Mouse (Mus musculus) limb, embryonic 13.5 days (tissue): ENCODE measurements at regions not wholly inside any gene's neighbourhood (a gene's known extent, or its start where the extent isn't known, plus 50 kb on each side); places are given as distances from the start of the nearest gene placed in this dataset.

Experiments used
- ATAC-seq: fragments of 200-750 bp; cut with Nextera tagmentation; 2 replicates; pipeline ENCODE4 v1.8.0; 2017; ENCODE audit warnings: low read depth, moderate number of reproducible peaks, moderate TSS enrichment; ENCODE audit not compliant: low FRiP score
- H3K27ac ChIP-seq: fragments of 300-500 bp; sonication (generic); 2 replicates; pipeline ENCODE4 v1.5.1; 2015; ENCODE audit warnings: inconsistent platforms, mild to moderate bottlenecking, moderate library complexity
- H3K27me3 ChIP-seq: fragments of 300-500 bp; sonication (generic); 2 replicates; pipeline ENCODE4 v1.6.1; 2015; ENCODE audit warnings: mild to moderate bottlenecking, inconsistent platforms
- H3K36me3 ChIP-seq: fragments of 300-500 bp; sonication (generic); 2 replicates; pipeline ENCODE4 v1.6.1; 2015; ENCODE audit warnings: inconsistent platforms, mild to moderate bottlenecking, moderate library complexity
- H3K4me1 ChIP-seq: fragments of 300-500 bp; sonication (generic); 2 replicates; pipeline ENCODE4 v1.6.1; 2015; ENCODE audit warnings: inconsistent platforms
- H3K4me2 ChIP-seq: fragments of 300-500 bp; sonication (generic); replicated peaks from 2 replicates; pipeline ENCODE4 v1.6.1; 2015; ENCODE audit warnings: inconsistent platforms, mild to moderate bottlenecking, moderate library complexity
- H3K4me3 ChIP-seq: fragments of 300-500 bp; sonication (generic); 2 replicates; pipeline ENCODE4 v1.5.1; 2015; ENCODE audit warnings: moderate library complexity, mild to moderate bottlenecking, inconsistent platforms
- H3K9ac ChIP-seq: fragments of 300-500 bp; sonication (generic); 2 replicates; pipeline ENCODE4 v1.6.1; 2015; ENCODE audit warnings: mild to moderate bottlenecking, inconsistent platforms
- H3K9me3 ChIP-seq: fragments of 300-500 bp; sonication (generic); 2 replicates; pipeline ENCODE4 v1.6.1; 2016; ENCODE audit warnings: inconsistent platforms
- WGBS: fragments of 180-500 bp; shearing (Covaris S2); methylation state at CpG from one replicate; pipeline ENCODE4 v1.1.7; 2015; 5-methylcytosine and 5-hydroxymethylcytosine counted together

- Histone ChIP-seq H3K4me2 (no peak overlapping the region), H3K4me1 (no peaks in the 10 kb centered on the region), H3K27ac (no peak overlapping the region), H3K36me3 (no peaks in the 10 kb centered on the region), H3K9me3 (no peaks in the 10 kb centered on the region), H3K9ac (no peak overlapping the region), H3K27me3 (no peaks in the 10 kb centered on the region), H3K4me3 (no peak overlapping the region)
- WGBS: 76% methylated on average over 2 of the region's 2 CpGs
- ATAC-seq: no peak
These were observed 791.4 kb downstream of the Epha7 start for GRCm38 (mm10) chr4:29604322-29604721.

- Histone ChIP-seq H3K36me3 (no peaks in the 10 kb centered on the region), H3K9ac (no peak overlapping the region), H3K27me3 (no peaks in the 10 kb centered on the region), H3K27ac (no peak overlapping the region), H3K4me2 (no peak overlapping the region), H3K4me1 (no peaks in the 10 kb centered on the region), H3K4me3 (no peak overlapping the region), H3K9me3 (no peaks in the 10 kb centered on the region)
- no peak for ATAC-seq
- WGBS: 79% methylated on average over 3 of the region's 3 CpGs
These were observed 805.0 kb downstream of the Epha7 start for GRCm38 (mm10) chr4:29617910-29618309.

GRCm38 (mm10) chr4:29644839-29645565 is 832.1 kb downstream of the Epha7 start:
- Histone ChIP-seq H3K4me2 (no peak overlapping the region), H3K4me1 (0 out of 2 replicates have a peak, but pooled peaks cover 3% of the 10 kb centered on the region), H3K9ac (no peak overlapping the region), H3K9me3 (no peaks in the 10 kb centered on the region), H3K36me3 (no peaks in the 10 kb centered on the region), H3K4me3 (no peak overlapping the region), H3K27me3 (no peaks in the 10 kb centered on the region), H3K27ac (no peak overlapping the region)
- peak; percentile 81; the same call in 1 of the 2 replicates for ATAC-seq
- WGBS: 19% methylated on average over 2 of the region's 2 CpGs

- Histone ChIP-seq H3K27me3 (no peaks in the 10 kb centered on the region), H3K4me2 (no peak overlapping the region), H3K9ac (no peak overlapping the region), H3K9me3 (no peaks in the 10 kb centered on the region), H3K4me1 (no peaks in the 10 kb centered on the region), H3K27ac (no peak overlapping the region), H3K36me3 (no peaks in the 10 kb centered on the region), H3K4me3 (no peak overlapping the region)
- ATAC-seq: no peak
- 72% methylated on average over 2 of the region's 2 CpGs for WGBS
These were observed 841.0 kb downstream of the Epha7 start for GRCm38 (mm10) chr4:29653951-29654350.

- H3K4me3 ChIP-seq: no peak overlapping the region
- 58% methylated on average over 1 of the region's 1 CpGs for WGBS
- no peaks in the 10 kb centered on the region for H3K9me3 ChIP-seq
- H3K9ac ChIP-seq: no peak overlapping the region
- H3K4me2 ChIP-seq: no peak overlapping the region
- no peak overlapping the region for H3K27ac ChIP-seq
- H3K27me3 ChIP-seq: no peaks in the 10 kb centered on the region
- no peak for ATAC-seq
- H3K36me3 ChIP-seq: no peaks in the 10 kb centered on the region
- no peaks in the 10 kb centered on the region for H3K4me1 ChIP-seq
These were observed 842.7 kb downstream of the Epha7 start for GRCm38 (mm10) chr4:29655606-29656005.

GRCm38 (mm10) chr4:29661140-29662108 is 848.5 kb downstream of the Epha7 start:
- Histone ChIP-seq H3K27me3 (no peaks in the 10 kb centered on the region), H3K4me3 (no peak overlapping the region), H3K36me3 (no peaks in the 10 kb centered on the region), H3K27ac (no peak overlapping the region), H3K4me1 (no peaks in the 10 kb centered on the region), H3K9ac (no peak overlapping the region), H3K9me3 (no peaks in the 10 kb centered on the region), H3K4me2 (no peak overlapping the region)
- WGBS: 53% methylated on average over 6 of the region's 6 CpGs
- ATAC-seq: no peak

- Histone ChIP-seq H3K27me3 (no peaks in the 10 kb centered on the region), H3K4me1 (no peaks in the 10 kb centered on the region), H3K4me2 (no peak overlapping the region), H3K9ac (no peak overlapping the region), H3K27ac (no peak overlapping the region), H3K4me3 (no peak overlapping the region), H3K36me3 (no peaks in the 10 kb centered on the region), H3K9me3 (no peaks in the 10 kb centered on the region)
- no peak for ATAC-seq
- 81% methylated on average over 8 of the region's 8 CpGs for WGBS
These were observed 852.6 kb downstream of the Epha7 start for GRCm38 (mm10) chr4:29665561-29665960.

- H3K9me3 ChIP-seq: no peaks in the 10 kb centered on the region
- no peak overlapping the region for H3K4me2 ChIP-seq
- no peak overlapping the region for H3K27ac ChIP-seq
- H3K9ac ChIP-seq: no peak overlapping the region
- H3K4me3 ChIP-seq: no peak overlapping the region
- 34% methylated on average over 3 of the region's 3 CpGs for WGBS
- no peaks in the 10 kb centered on the region for H3K27me3 ChIP-seq
- peak; percentile 36; the same call in 1 of the 2 replicates for ATAC-seq
- no peaks in the 10 kb centered on the region for H3K36me3 ChIP-seq
- peaks cover 9% of the 10 kb centered on the region; the same call in 1 of the 2 replicates for H3K4me1 ChIP-seq
These were observed 881.2 kb downstream of the Epha7 start for GRCm38 (mm10) chr4:29694153-29694552.

GRCm38 (mm10) chr4:29732513-29732912 is 919.6 kb downstream of the Epha7 start:
- peaks cover 3% of the 10 kb centered on the region; the same call in 1 of the 2 replicates for H3K9me3 ChIP-seq
- no peak overlapping the region for H3K4me3 ChIP-seq
- no peak overlapping the region for H3K27ac ChIP-seq
- H3K27me3 ChIP-seq: no peaks in the 10 kb centered on the region
- H3K4me2 ChIP-seq: no peak overlapping the region
- no peaks in the 10 kb centered on the region for H3K4me1 ChIP-seq
- 29% methylated on average over 3 of the region's 3 CpGs for WGBS
- H3K36me3 ChIP-seq: no peaks in the 10 kb centered on the region
- peak; percentile 78 for ATAC-seq
- no peak overlapping the region for H3K9ac ChIP-seq

GRCm38 (mm10) chr4:29741991-29742390 is 929.1 kb downstream of the Epha7 start:
- Histone ChIP-seq H3K27ac (no peak overlapping the region), H3K4me1 (no peaks in the 10 kb centered on the region), H3K27me3 (no peaks in the 10 kb centered on the region), H3K36me3 (no peaks in the 10 kb centered on the region), H3K9ac (no peak overlapping the region), H3K4me3 (no peak overlapping the region), H3K4me2 (no peak overlapping the region), H3K9me3 (no peaks in the 10 kb centered on the region)
- WGBS: 83% methylated on average over 5 of the region's 5 CpGs
- ATAC-seq: no peak

GRCm38 (mm10) chr4:29742746-29743145 is 929.8 kb downstream of the Epha7 start:
- Histone ChIP-seq H3K9me3 (no peaks in the 10 kb centered on the region), H3K9ac (no peak overlapping the region), H3K4me1 (no peaks in the 10 kb centered on the region), H3K27me3 (no peaks in the 10 kb centered on the region), H3K36me3 (no peaks in the 10 kb centered on the region), H3K4me3 (no peak overlapping the region), H3K27ac (no peak overlapping the region), H3K4me2 (no peak overlapping the region)
- ATAC-seq: no peak
- WGBS: 46% methylated on average over 2 of the region's 2 CpGs
